Mouse (Mus musculus) forebrain, embryonic 11.5 days (tissue): ENCODE measurements around the gene Mdm2. TPM values are rescaled to one million over a fixed set of nuclear protein-coding genes. Genes with fewer than 3 reads are reported as not detected.

Experiments
- ATAC-seq: fragments of 200-750 bp; cut with Nextera tagmentation; replicated peaks from 2 replicates; pipeline ENCODE4 v1.8.0; 2017; ENCODE audit warnings: moderate TSS enrichment; ENCODE audit not compliant: low FRiP score
- DNase-seq: peaks from one replicate; pipeline ENCODE4 v3.0.0-alpha.2; 2017; ENCODE audit warnings: low spot score
- H3K27ac ChIP-seq: fragments of 300-500 bp; sonication (generic); 2 replicates; pipeline ENCODE4 v1.5.1; 2014; ENCODE audit warnings: low read depth, low read length
- H3K27me3 ChIP-seq: fragments of 300-500 bp; sonication (generic); 2 replicates; pipeline ENCODE4 v1.6.1; 2014; ENCODE audit warnings: mild to moderate bottlenecking, low read length, mixed read lengths; ENCODE audit not compliant: control insufficient read depth, insufficient read depth
- H3K36me3 ChIP-seq: fragments of 300-500 bp; sonication (generic); 2 replicates; pipeline ENCODE4 v1.6.1; 2014; ENCODE audit warnings: mild to moderate bottlenecking, low read length, moderate library complexity, mixed read lengths; ENCODE audit not compliant: control insufficient read depth, insufficient read depth
- H3K4me1 ChIP-seq: fragments of 300-500 bp; sonication (generic); replicated peaks from 2 replicates; pipeline ENCODE4 v1.6.1; 2014; ENCODE audit warnings: low read length, mixed read lengths; ENCODE audit not compliant: control insufficient read depth, insufficient read depth
- H3K4me2 ChIP-seq: fragments of 300-500 bp; sonication (generic); 2 replicates; pipeline ENCODE4 v1.6.1; 2014; ENCODE audit warnings: low read depth, mild to moderate bottlenecking, low read length, moderate library complexity, mixed read lengths; ENCODE audit not compliant: severe bottlenecking
- H3K4me3 ChIP-seq: fragments of 300-500 bp; sonication (generic); 2 replicates; pipeline ENCODE4 v1.5.1; 2014; ENCODE audit warnings: low read depth, low read length
- H3K9ac ChIP-seq: fragments of 300-500 bp; sonication (generic); 2 replicates; pipeline ENCODE4 v1.6.1; 2014; ENCODE audit warnings: low read length
- H3K9me3 ChIP-seq: fragments of 300-500 bp; sonication (generic); 2 replicates; pipeline ENCODE4 v1.6.1; 2016; ENCODE audit warnings: low read length, mixed read lengths; ENCODE audit not compliant: control insufficient read depth
- WGBS: fragments of 180-500 bp; shearing (Covaris S2); extraction: QIAGEN DNeasy Blood & Tissue Kit; methylation state at CpG from one replicate; pipeline ENCODE4 v1.1.7; 2014; 5-methylcytosine and 5-hydroxymethylcytosine counted together
- polyA plus RNA-seq: library from polyadenylated mRNA; unstranded; fragments of >200 nt; fragmentation: Nextera tagmentation; extraction: Ambion mirVana; gene quantifications from 2 replicates; pipeline ENCODE4 v1.2.1, GENCODE M21; 2014

Gene Mdm2
- polyA plus RNA-seq, 1 experiment from 2014 or later: 91.6 TPM

DNA sequence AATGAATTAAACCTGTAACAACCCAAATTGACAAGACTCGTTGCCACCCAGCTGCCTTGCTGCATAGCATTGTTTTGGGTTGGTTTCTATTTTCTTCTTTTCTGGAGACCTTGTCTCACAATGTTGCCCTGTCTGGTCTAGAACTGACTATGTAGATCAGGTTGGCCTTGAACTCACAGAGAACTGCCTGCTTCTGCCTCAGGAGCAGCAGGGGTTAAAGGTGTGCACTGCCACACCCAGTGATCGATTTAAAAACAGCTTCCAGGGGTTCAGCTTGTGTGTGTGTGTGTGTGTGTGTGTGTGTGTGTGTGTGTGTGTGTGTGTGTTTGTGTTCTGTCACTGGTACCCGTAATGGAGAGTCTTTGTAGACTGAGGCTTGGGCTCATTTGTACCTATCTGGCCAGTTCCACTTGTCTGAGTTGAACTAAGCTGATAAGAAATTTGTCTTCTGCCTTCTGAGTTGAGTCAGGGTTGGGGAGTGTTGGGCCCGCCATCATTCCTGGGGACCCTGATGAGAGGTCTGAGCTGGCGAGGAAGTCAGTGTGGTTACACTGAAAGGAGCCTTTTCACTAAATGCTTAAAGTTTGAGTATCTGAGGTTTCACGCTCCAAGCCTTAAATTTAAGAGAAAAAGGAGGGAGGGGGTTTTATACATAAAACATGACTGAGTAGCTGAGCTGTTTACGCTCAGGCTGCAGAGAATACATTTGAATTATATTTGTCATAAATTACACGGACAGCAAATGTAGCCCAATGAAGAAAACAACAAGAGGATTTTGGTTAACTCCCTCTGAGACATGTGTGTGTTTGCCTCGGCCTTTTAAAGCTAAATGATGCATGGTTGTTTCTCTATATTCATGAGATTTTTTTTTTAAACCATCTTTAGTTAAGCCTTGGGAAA, 44.9 kb downstream of the Mdm2 start:
- WGBS: 85% methylated on average over 9 of the region's 9 CpGs
- no peak overlapping the region for H3K4me3 ChIP-seq
- no peaks in the 10 kb centered on the region for H3K27me3 ChIP-seq
- H3K4me1 ChIP-seq: no peaks in the 10 kb centered on the region; the same call in 1 of the 2 replicates
- ATAC-seq: no peak
- H3K4me2 ChIP-seq: no peak overlapping the region
- H3K27ac ChIP-seq: no peak overlapping the region
- H3K9me3 ChIP-seq: no peaks in the 10 kb centered on the region
- no peaks in the 10 kb centered on the region for H3K36me3 ChIP-seq
- no peak overlapping the region for H3K9ac ChIP-seq
- DNase-seq: no peak

GRCm38 (mm10) chr10:117664926-117665209, 45.7 kb downstream of the Mdm2 start:
- Histone ChIP-seq H3K36me3 (no peaks in the 10 kb centered on the region), H3K9ac (no peak overlapping the region), H3K9me3 (no peaks in the 10 kb centered on the region), H3K27ac (no peak overlapping the region), H3K27me3 (no peaks in the 10 kb centered on the region), H3K4me1 (no peaks in the 10 kb centered on the region; the same call in 1 of the 2 replicates), H3K4me2 (no peak overlapping the region), H3K4me3 (no peak overlapping the region)
- DNase-seq: no peak
- no peak for ATAC-seq

DNA sequence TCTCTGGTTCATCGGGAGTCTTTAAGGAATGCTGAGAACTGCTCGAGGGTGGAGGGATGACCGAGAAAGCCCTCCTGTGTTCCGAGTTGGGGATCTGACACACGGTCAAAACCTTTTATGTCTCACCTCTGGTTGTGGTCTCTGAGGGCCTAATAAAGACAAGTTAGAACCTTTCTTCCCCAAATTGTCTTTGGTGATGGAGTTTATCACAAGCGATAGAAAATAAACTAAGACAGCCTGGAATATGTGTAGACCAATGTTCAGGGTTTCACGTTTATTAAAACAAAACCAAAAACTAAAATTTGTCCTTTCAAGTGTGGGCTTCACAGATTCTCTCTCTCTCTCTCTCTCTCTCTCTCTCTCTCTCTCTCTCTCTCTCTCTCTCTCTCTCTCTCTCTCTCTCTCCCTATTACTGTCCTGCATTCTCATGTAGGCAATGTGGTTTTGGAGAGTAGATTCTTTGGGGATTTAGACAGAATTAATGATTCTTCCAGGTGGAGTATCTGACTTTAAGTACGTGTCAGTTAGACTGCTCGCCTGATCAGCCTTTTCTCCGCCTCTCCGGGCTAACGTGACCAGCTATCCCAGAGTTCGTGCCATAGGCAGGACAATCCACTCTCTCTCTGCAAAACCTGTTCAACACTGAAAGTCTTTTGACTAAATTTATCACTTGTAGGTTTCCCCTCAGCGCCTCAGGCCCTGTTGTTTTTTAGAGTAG, 46.2 kb downstream of the Mdm2 start:
- Histone ChIP-seq H3K27ac (no peak overlapping the region), H3K4me1 (no peaks in the 10 kb centered on the region; the same call in 1 of the 2 replicates), H3K4me2 (no peak overlapping the region), H3K27me3 (no peaks in the 10 kb centered on the region), H3K9me3 (no peaks in the 10 kb centered on the region), H3K9ac (no peak overlapping the region), H3K36me3 (no peaks in the 10 kb centered on the region), H3K4me3 (no peak overlapping the region)
- no peak for ATAC-seq
- 62% methylated on average over 14 of the region's 14 CpGs for WGBS
- DNase-seq: no peak

- H3K27me3 ChIP-seq: no peaks in the 10 kb centered on the region
- H3K9me3 ChIP-seq: no peaks in the 10 kb centered on the region
- DNase-seq (no peak), ATAC-seq (no peak)
- no peaks in the 10 kb centered on the region; the same call in 1 of the 2 replicates for H3K4me1 ChIP-seq
- H3K4me2 ChIP-seq: no peak overlapping the region
- H3K9ac ChIP-seq: no peak overlapping the region
- 23% methylated on average over 9 of the region's 9 CpGs for WGBS
- H3K27ac ChIP-seq: no peak overlapping the region
- no peak overlapping the region for H3K4me3 ChIP-seq
- no peaks in the 10 kb centered on the region for H3K36me3 ChIP-seq
These were observed 46.7 kb downstream of the Mdm2 start for GRCm38 (mm10) chr10:117663865-117664200.

GRCm38 (mm10) chr10:117663056-117663864, 47.3 kb downstream of the Mdm2 start:
- ATAC-seq (no peak), DNase-seq (no peak)
- Histone ChIP-seq H3K9me3 (no peaks in the 10 kb centered on the region), H3K4me2 (no peak overlapping the region), H3K36me3 (no peaks in the 10 kb centered on the region), H3K27me3 (no peaks in the 10 kb centered on the region), H3K4me3 (no peak overlapping the region), H3K4me1 (no peaks in the 10 kb centered on the region; the same call in 1 of the 2 replicates), H3K9ac (no peak overlapping the region), H3K27ac (no peak overlapping the region)
- WGBS: 80% methylated on average over 14 of the region's 14 CpGs

DNA sequence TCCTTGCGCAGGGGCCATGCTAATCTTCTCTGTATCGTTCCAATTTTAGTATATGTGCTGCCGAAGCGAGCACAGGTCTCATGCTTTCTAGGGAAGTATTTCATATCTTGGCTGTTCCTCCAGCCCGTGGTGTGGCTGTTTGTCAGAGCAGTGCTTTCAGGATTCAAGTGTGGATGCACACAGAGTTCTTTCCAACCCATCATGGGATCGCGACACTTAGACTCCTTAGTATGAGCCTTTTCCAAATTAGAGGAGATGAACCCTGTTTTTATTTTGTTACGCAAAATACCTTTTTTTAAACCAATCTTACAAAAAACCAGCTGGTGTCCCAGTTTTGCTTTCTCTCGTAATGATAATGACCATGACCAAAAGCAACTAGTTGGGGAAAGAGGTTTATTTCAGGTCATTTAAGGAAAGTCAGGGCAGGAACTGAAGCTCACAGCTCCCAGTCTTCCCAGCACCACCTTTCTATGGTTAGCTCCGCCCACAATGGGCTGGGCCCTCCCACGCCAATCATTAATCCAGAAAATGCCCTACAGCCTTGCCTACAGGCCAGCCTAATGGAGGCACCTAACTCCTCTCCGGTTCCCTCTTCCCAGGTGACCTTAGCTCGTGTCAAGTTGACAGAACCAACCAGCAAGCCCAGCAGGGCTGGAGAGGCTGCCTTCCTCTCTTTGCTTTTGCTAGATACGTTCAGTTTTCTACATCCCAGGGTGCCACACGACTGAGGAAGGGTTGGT, 48.1 kb downstream of the Mdm2 start:
- no peak overlapping the region for H3K27ac ChIP-seq
- no peaks in the 10 kb centered on the region for H3K9me3 ChIP-seq
- H3K4me1 ChIP-seq: no peaks in the 10 kb centered on the region; the same call in 1 of the 2 replicates
- no peak overlapping the region for H3K9ac ChIP-seq
- no peaks in the 10 kb centered on the region for H3K36me3 ChIP-seq
- ATAC-seq (no peak), DNase-seq (no peak)
- no peak overlapping the region for H3K4me2 ChIP-seq
- 83% methylated on average over 15 of the region's 15 CpGs for WGBS
- no peak overlapping the region for H3K4me3 ChIP-seq
- no peaks in the 10 kb centered on the region for H3K27me3 ChIP-seq

DNA sequence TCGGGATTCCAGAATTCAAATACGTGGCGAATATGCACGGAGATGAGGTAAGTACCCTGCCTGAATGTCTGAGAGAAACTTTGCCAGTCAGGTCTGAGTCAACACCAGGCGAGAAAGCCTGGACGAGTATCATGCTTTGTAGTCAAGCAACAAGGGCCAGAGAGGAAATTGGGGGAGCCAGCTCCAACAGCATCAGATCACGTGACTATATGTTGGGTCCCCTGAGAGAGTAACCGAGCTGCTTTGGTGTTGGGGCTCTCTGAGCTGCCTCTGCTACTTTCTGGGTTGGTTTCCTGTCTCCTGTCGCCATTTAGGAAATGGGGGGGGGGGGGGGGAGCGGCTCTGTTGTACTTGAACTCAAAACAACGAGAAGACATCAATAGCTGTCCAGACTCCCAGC, 50.7 kb downstream of the Mdm2 start:
- no peak overlapping the region for H3K4me3 ChIP-seq
- 71% methylated on average over 11 of the region's 11 CpGs for WGBS
- H3K36me3 ChIP-seq: no peaks in the 10 kb centered on the region
- ATAC-seq (no peak), DNase-seq (no peak)
- H3K27me3 ChIP-seq: no peaks in the 10 kb centered on the region
- no peak overlapping the region for H3K9ac ChIP-seq
- H3K27ac ChIP-seq: no peak overlapping the region
- H3K4me2 ChIP-seq: no peak overlapping the region
- no peaks in the 10 kb centered on the region; the same call in 1 of the 2 replicates for H3K4me1 ChIP-seq
- H3K9me3 ChIP-seq: no peaks in the 10 kb centered on the region

DNA sequence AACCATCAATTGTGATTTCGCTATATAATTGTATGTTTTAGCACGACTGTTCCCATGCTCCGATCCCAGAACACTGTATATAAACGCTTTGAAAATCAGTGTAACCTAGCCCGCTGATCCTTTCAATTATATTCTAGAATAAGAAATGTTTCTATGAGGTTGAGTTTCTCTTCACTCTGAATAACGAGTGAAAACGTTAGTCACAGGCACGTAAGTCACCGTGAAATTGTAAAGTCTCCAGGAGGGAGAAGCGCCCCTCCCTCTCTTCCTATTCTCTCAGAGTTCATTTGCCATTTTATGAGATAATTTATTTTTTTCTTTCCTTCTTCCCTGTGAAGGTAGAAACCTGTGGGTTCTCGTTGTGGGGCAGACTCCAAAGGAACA, 51.1 kb downstream of the Mdm2 start:
- no peak overlapping the region for H3K9ac ChIP-seq
- no peak for ATAC-seq
- DNase-seq: no peak
- H3K27ac ChIP-seq: no peak overlapping the region
- H3K27me3 ChIP-seq: no peaks in the 10 kb centered on the region
- no peak overlapping the region for H3K4me2 ChIP-seq
- H3K4me3 ChIP-seq: no peak overlapping the region
- H3K9me3 ChIP-seq: no peaks in the 10 kb centered on the region
- WGBS: 77% methylated on average over 11 of the region's 11 CpGs
- H3K4me1 ChIP-seq: no peaks in the 10 kb centered on the region; the same call in 1 of the 2 replicates
- H3K36me3 ChIP-seq: no peaks in the 10 kb centered on the region
